Mouse (Mus musculus) stomach, postnatal 0 days (tissue): ENCODE results near the gene Klf6.

Experiments used
- CTCF ChIP-seq: IDR thresholded peaks from 2 replicates; pipeline ENCODE4 v1.5.1; 2016; ENCODE audit warnings: antibody characterized with exemption, low read depth, mild to moderate bottlenecking, moderate library complexity
- EP300 ChIP-seq: optimal IDR thresholded peaks from 2 replicates; pipeline ENCODE3; 2016; ENCODE audit warnings: antibody characterized with exemption

DNA sequence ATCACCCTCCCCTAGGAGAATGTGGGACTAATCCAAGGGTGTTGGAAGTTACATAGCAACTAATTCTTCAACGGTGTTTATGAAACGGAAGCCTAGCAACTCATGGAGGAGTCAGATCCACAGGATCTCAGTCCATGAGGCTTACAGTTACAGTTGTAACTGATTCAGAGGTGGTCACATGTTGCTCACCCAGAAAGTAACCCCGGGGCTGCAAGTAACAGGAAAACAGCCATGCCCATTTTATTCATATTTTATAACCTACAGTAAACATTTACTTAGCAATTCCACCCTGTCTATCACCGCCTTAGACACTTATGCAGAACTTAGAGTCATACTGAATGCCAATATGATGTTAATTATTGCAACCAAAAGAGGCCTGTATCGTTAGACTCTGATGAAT is 16.9 kb upstream of the Klf6 start:
- TF ChIP-seq CTCF (no peak), EP300 (peak; percentile 8)
